Mouse (Mus musculus): ENCODE measurements at regions not wholly inside any gene's neighbourhood (a gene's known extent, or its start where the extent isn't known, plus 50 kb on each side); places are given as distances from the start of the nearest gene placed in this dataset.

DNA sequence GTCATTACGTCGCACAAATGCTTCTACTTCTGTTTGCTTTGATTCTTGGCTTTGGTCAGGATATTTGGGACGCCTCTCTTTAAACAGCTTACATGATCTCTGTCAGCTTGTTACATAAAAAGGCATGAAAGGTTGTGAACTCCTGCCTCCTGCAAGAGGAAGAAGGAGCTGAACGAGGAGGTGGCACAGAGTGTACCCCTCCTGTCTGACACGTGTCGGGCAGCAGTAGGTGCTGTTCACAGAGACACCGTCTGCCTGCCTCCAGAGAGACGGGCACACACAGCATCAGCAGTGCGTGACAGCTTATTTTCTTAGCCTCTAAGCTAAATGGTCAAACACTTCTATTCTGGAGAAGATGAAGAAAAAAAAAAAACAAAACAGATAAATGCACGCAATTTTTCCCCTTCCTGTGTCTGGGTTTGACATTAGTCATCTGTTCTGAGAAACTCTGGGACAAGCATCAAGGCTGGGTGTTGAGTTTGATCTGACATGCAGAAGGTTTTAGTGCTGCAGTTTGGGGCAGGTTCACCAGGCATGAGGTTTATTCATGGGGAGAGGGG lies 174.1 kb downstream of the Cog6 start:
- peaks cover 0 to 2% of the 10 kb centered on the region in 2 experiments; a peak in 1 of 4 replicates for H3K4me1 ChIP-seq (replicated peaks; ENCODE audit: control insufficient read depth in 2 of 2, insufficient read depth in 2 of 2, low read length in 1 of 2)
- no peak overlapping the region for H3K4me2 ChIP-seq (ENCODE audit: low read depth)
- 75% methylated on average over 10 of the region's 10 CpGs for WGBS (ENCODE audit: insufficient replicate concordance)
- no peak overlapping the region for H3K9ac ChIP-seq (replicated peaks)
- H3K27me3 ChIP-seq (ENCODE audit: control insufficient read depth, insufficient read depth, low read length), result no peaks in the 10 kb centered on the region
- H3K9me3 ChIP-seq (ENCODE audit: control insufficient read depth, low read length), result no peaks in the 10 kb centered on the region
- TF ChIP-seq EP300 (IDR thresholded peaks at IDR 0.05; ENCODE audit: low read depth), result no peak
- TF ChIP-seq CTCF (IDR thresholded peaks at IDR 0.05; ENCODE audit: low read depth), result no peak
- no peak for DNase-seq (ENCODE audit: low read depth in 3 of 3, low spot score in 3 of 3)
- H3K27ac ChIP-seq, result no peak overlapping the region
- no peak for ATAC-seq (ENCODE audit: insufficient read depth)
- no peaks in the 10 kb centered on the region for H3K36me3 ChIP-seq (replicated peaks; ENCODE audit: control insufficient read depth, insufficient read depth, low read depth)
- H3K4me3 ChIP-seq (ENCODE audit: insufficient read depth in 1 of 2, low read depth in 2 of 2, low read length in 2 of 2), result no peak overlapping the region

GRCm38 (mm10) chr3:52840160-52840953 lies 176.7 kb downstream of the Cog6 start:
- ATAC-seq (ENCODE audit: insufficient read depth), result no peak
- Histone ChIP-seq H3K4me3 (ENCODE audit: insufficient read depth in 1 of 2, low read depth in 2 of 2, low read length in 2 of 2) (no peak overlapping the region), H3K4me1 (replicated peaks; ENCODE audit: control insufficient read depth in 2 of 2, insufficient read depth in 2 of 2, low read length in 1 of 2) (peaks cover 0 to 2% of the 10 kb centered on the region in 2 experiments; a peak in 1 of 4 replicates), H3K9me3 (ENCODE audit: control insufficient read depth, low read length) (no peaks in the 10 kb centered on the region), H3K9ac (replicated peaks) (no peak overlapping the region), H3K27me3 (ENCODE audit: control insufficient read depth, insufficient read depth, low read length) (no peaks in the 10 kb centered on the region), H3K27ac (no peak overlapping the region), H3K36me3 (replicated peaks; ENCODE audit: control insufficient read depth, insufficient read depth, low read depth) (no peaks in the 10 kb centered on the region), H3K4me2 (ENCODE audit: low read depth) (no peak overlapping the region)
- DNase-seq (ENCODE audit: low read depth in 3 of 3, low spot score in 3 of 3), result no peak
- WGBS (ENCODE audit: insufficient replicate concordance), result 29% methylated on average over 12 of the region's 12 CpGs
- TF ChIP-seq CTCF (IDR thresholded peaks at IDR 0.05; ENCODE audit: low read depth) (no peak), EP300 (IDR thresholded peaks at IDR 0.05; ENCODE audit: low read depth) (no peak)

GRCm38 (mm10) chr3:52838020-52838419 lies 179.0 kb downstream of the Cog6 start:
- ATAC-seq (ENCODE audit: insufficient read depth) (no peak), DNase-seq (ENCODE audit: low read depth in 3 of 3, low spot score in 3 of 3) (no peak)
- TF ChIP-seq CTCF (IDR thresholded peaks at IDR 0.05; ENCODE audit: low read depth), result no peak
- TF ChIP-seq EP300 (IDR thresholded peaks at IDR 0.05; ENCODE audit: low read depth), result no peak
- no peaks in the 10 kb centered on the region for H3K27me3 ChIP-seq (ENCODE audit: control insufficient read depth, insufficient read depth, low read length)
- 75% methylated on average over 14 of the region's 14 CpGs for WGBS (ENCODE audit: insufficient replicate concordance)
- H3K9ac ChIP-seq (replicated peaks), result no peak overlapping the region
- H3K9me3 ChIP-seq (ENCODE audit: control insufficient read depth, low read length), result no peaks in the 10 kb centered on the region
- H3K4me1 ChIP-seq (replicated peaks; ENCODE audit: control insufficient read depth in 2 of 2, insufficient read depth in 2 of 2, low read length in 1 of 2), result no peaks in the 10 kb centered on the region
- no peaks in the 10 kb centered on the region for H3K36me3 ChIP-seq (replicated peaks; ENCODE audit: control insufficient read depth, insufficient read depth, low read depth)
- no peak overlapping the region for H3K4me3 ChIP-seq (ENCODE audit: insufficient read depth in 1 of 2, low read depth in 2 of 2, low read length in 2 of 2)
- no peak overlapping the region for H3K27ac ChIP-seq
- H3K4me2 ChIP-seq (ENCODE audit: low read depth), result no peak overlapping the region

- ATAC-seq (ENCODE audit: insufficient read depth), result no peak
- H3K27ac ChIP-seq, result no peak overlapping the region
- no peak for DNase-seq (ENCODE audit: low read depth in 3 of 3, low spot score in 3 of 3)
- no peaks in the 10 kb centered on the region for H3K36me3 ChIP-seq (replicated peaks; ENCODE audit: control insufficient read depth, insufficient read depth, low read depth)
- no peak overlapping the region for H3K4me2 ChIP-seq (ENCODE audit: low read depth)
- no peak overlapping the region for H3K9ac ChIP-seq (replicated peaks)
- no peak overlapping the region for H3K4me3 ChIP-seq (ENCODE audit: insufficient read depth in 1 of 2, low read depth in 2 of 2, low read length in 2 of 2)
- no peak for TF ChIP-seq CTCF (IDR thresholded peaks at IDR 0.05; ENCODE audit: low read depth)
- TF ChIP-seq EP300 (IDR thresholded peaks at IDR 0.05; ENCODE audit: low read depth), result no peak
- H3K4me1 ChIP-seq (replicated peaks; ENCODE audit: control insufficient read depth in 2 of 2, insufficient read depth in 2 of 2, low read length in 1 of 2), result no peaks in the 10 kb centered on the region
- H3K27me3 ChIP-seq (ENCODE audit: control insufficient read depth, insufficient read depth, low read length), result no peaks in the 10 kb centered on the region
- no peaks in the 10 kb centered on the region for H3K9me3 ChIP-seq (ENCODE audit: control insufficient read depth, low read length)
- WGBS (ENCODE audit: insufficient replicate concordance), result 44% methylated on average over 4 of the region's 4 CpGs
These were observed 179.5 kb downstream of the Cog6 start for GRCm38 (mm10) chr3:52837527-52837926.

DNA sequence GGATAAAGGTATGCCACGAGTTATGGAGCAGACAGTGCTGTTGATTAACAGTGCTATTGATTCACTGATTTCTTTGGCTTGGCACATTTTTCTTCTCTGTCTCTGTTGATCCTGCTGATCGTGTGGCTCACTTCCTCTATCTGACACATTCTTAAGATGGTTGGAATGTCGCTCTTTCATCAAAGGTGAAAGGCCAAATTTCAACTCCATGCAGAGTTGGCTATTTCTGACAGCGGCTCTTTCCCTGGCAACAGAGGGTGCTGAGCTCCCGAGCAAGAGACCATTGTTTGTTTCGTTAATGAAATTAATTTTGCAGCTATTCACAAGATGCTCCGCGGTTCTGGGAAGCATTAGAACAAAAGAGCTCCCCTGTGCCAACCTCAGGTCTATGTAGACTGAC lies 180.3 kb downstream of the Cog6 start:
- H3K4me3 ChIP-seq (ENCODE audit: insufficient read depth in 1 of 2, low read depth in 2 of 2, low read length in 2 of 2), result no peak overlapping the region
- no peak for DNase-seq (ENCODE audit: low read depth in 3 of 3, low spot score in 3 of 3)
- H3K4me1 ChIP-seq (replicated peaks; ENCODE audit: control insufficient read depth in 2 of 2, insufficient read depth in 2 of 2, low read length in 1 of 2), result no peaks in the 10 kb centered on the region
- WGBS (ENCODE audit: insufficient replicate concordance), result 44% methylated on average over 8 of the region's 8 CpGs
- no peaks in the 10 kb centered on the region for H3K27me3 ChIP-seq (ENCODE audit: control insufficient read depth, insufficient read depth, low read length)
- no peaks in the 10 kb centered on the region for H3K9me3 ChIP-seq (ENCODE audit: control insufficient read depth, low read length)
- ATAC-seq (ENCODE audit: insufficient read depth), result no peak
- no peaks in the 10 kb centered on the region for H3K36me3 ChIP-seq (replicated peaks; ENCODE audit: control insufficient read depth, insufficient read depth, low read depth)
- no peak overlapping the region for H3K27ac ChIP-seq
- H3K9ac ChIP-seq (replicated peaks), result no peak overlapping the region
- no peak overlapping the region for H3K4me2 ChIP-seq (ENCODE audit: low read depth)
- TF ChIP-seq CTCF (IDR thresholded peaks at IDR 0.05; ENCODE audit: low read depth), result no peak
- no peak for TF ChIP-seq EP300 (IDR thresholded peaks at IDR 0.05; ENCODE audit: low read depth)
